Mouse (Mus musculus) CD4-positive, CD25-positive, alpha-beta regulatory T cell (primary cell): ENCODE measurements around the gene Hmg20b. TPM values are rescaled to one million over a fixed set of nuclear protein-coding genes. Genes with fewer than 3 reads are reported as not detected.

Experiments used
- polyA plus RNA-seq: library from polyadenylated mRNA; unstranded; fragments of 100-300 nt; shearing (Covaris generic); gene quantifications from one replicate; pipeline ENCODE4 v1.2.1, GENCODE M21; 2017

Hmg20b gene
- polyA plus RNA-seq = 42.7 TPM

GRCm38 (mm10) chr10:81350351-81351063 lies at the start of gene Hmg20b:
Hmg20b (minus strand) TSS chr10:81350480.

GRCm38 (mm10) chr10:81392781-81393185 lies 42.5 kb upstream of the Hmg20b start, which contains the start of gene Smim24:
Smim24 (plus strand) TSS chr10:81393051.

GRCm38 (mm10) chr10:81388505-81389055 lies 38.3 kb upstream of the Hmg20b start, which contains the start of gene Gm48552:
Gm48552 (plus strand) TSS chr10:81389005.

GRCm38 (mm10) chr10:81383802-81384604 lies 33.7 kb upstream of the Hmg20b start, which contains the start of the genes Dohh and Gm48551:
Dohh (plus strand) TSS chr10:81384428.
Gm48551 (plus strand) TSS chr10:81384466.

GRCm38 (mm10) chr10:81377793-81378552 lies 27.7 kb upstream of the Hmg20b start, which contains the start of gene Fzr1:
Fzr1 (minus strand) TSS chr10:81378516.

GRCm38 (mm10) chr10:81365672-81366476 lies 15.6 kb upstream of the Hmg20b start, which contains the start of gene 4930404N11Rik:
4930404N11Rik (minus strand) TSS chr10:81365816.

GRCm38 (mm10) chr10:81356991-81357844 lies 6.9 kb upstream of the Hmg20b start, which contains the start of gene Mfsd12:
Mfsd12 (plus strand) TSS chr10:81357491.

GRCm38 (mm10) chr10:81342686-81343505 lies 7.4 kb downstream of the Hmg20b start, which contains the start of gene Gipc3:
Gipc3 (minus strand) TSS chr10:81343266.

GRCm38 (mm10) chr10:81328386-81328785 lies 21.9 kb downstream of the Hmg20b start, which contains the start of gene Tbxa2r:
Tbxa2r (plus strand) TSS chr10:81328731.

GRCm38 (mm10) chr10:81320550-81321347 lies 29.5 kb downstream of the Hmg20b start, which contains the start of gene Cactin:
Cactin (plus strand) TSS chr10:81321103.

Other genes starting within 250 kb of the Hmg20b start
- gene Map2k2, start 244.6 kb downstream of the Hmg20b start, polyA plus RNA-seq = 177 TPM
- gene Zbtb7a, start 215.3 kb downstream of the Hmg20b start, polyA plus RNA-seq = 79.4 TPM
- 57.9 TPM for gene Pias4, start 182.6 kb downstream of the Hmg20b start, polyA plus RNA-seq
- gene Eef2, start 173.8 kb downstream of the Hmg20b start, polyA plus RNA-seq = 670 TPM
- 96.8 TPM for gene Dapk3, start 167.5 kb downstream of the Hmg20b start, polyA plus RNA-seq
- gene 4930442H23Rik, start 166.6 kb downstream of the Hmg20b start, polyA plus RNA-seq = not detected
- gene Nmrk2, start 148.4 kb downstream of the Hmg20b start, polyA plus RNA-seq = 0.28 TPM
- gene Atcay, start 119.6 kb downstream of the Hmg20b start, polyA plus RNA-seq = 3.4 TPM
- 5.4 TPM for gene Zfr2, start 117.3 kb downstream of the Hmg20b start, polyA plus RNA-seq
- gene Matk, start 97.5 kb downstream of the Hmg20b start, polyA plus RNA-seq = 88.9 TPM
- 106 TPM for gene Mrpl54, start 83.5 kb downstream of the Hmg20b start, polyA plus RNA-seq
- 46.1 TPM for gene Apba3, start 83.5 kb downstream of the Hmg20b start, polyA plus RNA-seq
- gene Tjp3, start 58.9 kb downstream of the Hmg20b start, polyA plus RNA-seq = 17.2 TPM
- 104 TPM for gene Pip5k1c, start 57.5 kb downstream of the Hmg20b start, polyA plus RNA-seq
- 70.5 TPM for gene Cactin, start 29.4 kb downstream of the Hmg20b start, polyA plus RNA-seq
- 73.4 TPM for gene Tbxa2r, start 21.7 kb downstream of the Hmg20b start, polyA plus RNA-seq
- gene Gipc3, start 7.2 kb downstream of the Hmg20b start, polyA plus RNA-seq = 0.24 TPM
- 6.1 TPM for gene Mfsd12, start 7.0 kb upstream of the Hmg20b start, polyA plus RNA-seq
- gene 4930404N11Rik, start 15.3 kb upstream of the Hmg20b start, polyA plus RNA-seq = 3.2 TPM
- gene Fzr1, start 28.0 kb upstream of the Hmg20b start, polyA plus RNA-seq = 65.5 TPM
- gene Dohh, start 33.9 kb upstream of the Hmg20b start, polyA plus RNA-seq = 44.3 TPM
- 5.8 TPM for gene Gm48551, start 34.0 kb upstream of the Hmg20b start, polyA plus RNA-seq
- gene Gm48552, start 38.5 kb upstream of the Hmg20b start, polyA plus RNA-seq = 0.75 TPM
- 6.1 TPM for gene Smim24, start 42.6 kb upstream of the Hmg20b start, polyA plus RNA-seq
- gene Nfic, start 105.2 kb upstream of the Hmg20b start, polyA plus RNA-seq = 21.0 TPM
- gene Celf5, start 132.2 kb upstream of the Hmg20b start, polyA plus RNA-seq = 0.20 TPM
- 164 TPM for gene Ncln, start 145.9 kb upstream of the Hmg20b start, polyA plus RNA-seq
- 90.1 TPM for gene S1pr4, start 149.7 kb upstream of the Hmg20b start, polyA plus RNA-seq
- gene Gna15, start 173.7 kb upstream of the Hmg20b start, polyA plus RNA-seq = 18.1 TPM
- 17.2 TPM for gene Gna11, start 194.7 kb upstream of the Hmg20b start, polyA plus RNA-seq
- 1,254 TPM for gene Aes, start 209.0 kb upstream of the Hmg20b start, polyA plus RNA-seq
- 2.0 TPM for gene Tle2, start 224.1 kb upstream of the Hmg20b start, polyA plus RNA-seq